Mouse (Mus musculus): ENCODE data around the gene Brinp3. TPM values are rescaled to one million over a fixed set of nuclear protein-coding genes. Genes with fewer than 3 reads are reported as not detected.

The Brinp3 gene
- polyA plus RNA-seq (2016; fragmentation: Nextera tagmentation; extraction: Ambion mirVana), result 0.12 TPM in 1 of 2 replicates, not detected in the other

DNA sequence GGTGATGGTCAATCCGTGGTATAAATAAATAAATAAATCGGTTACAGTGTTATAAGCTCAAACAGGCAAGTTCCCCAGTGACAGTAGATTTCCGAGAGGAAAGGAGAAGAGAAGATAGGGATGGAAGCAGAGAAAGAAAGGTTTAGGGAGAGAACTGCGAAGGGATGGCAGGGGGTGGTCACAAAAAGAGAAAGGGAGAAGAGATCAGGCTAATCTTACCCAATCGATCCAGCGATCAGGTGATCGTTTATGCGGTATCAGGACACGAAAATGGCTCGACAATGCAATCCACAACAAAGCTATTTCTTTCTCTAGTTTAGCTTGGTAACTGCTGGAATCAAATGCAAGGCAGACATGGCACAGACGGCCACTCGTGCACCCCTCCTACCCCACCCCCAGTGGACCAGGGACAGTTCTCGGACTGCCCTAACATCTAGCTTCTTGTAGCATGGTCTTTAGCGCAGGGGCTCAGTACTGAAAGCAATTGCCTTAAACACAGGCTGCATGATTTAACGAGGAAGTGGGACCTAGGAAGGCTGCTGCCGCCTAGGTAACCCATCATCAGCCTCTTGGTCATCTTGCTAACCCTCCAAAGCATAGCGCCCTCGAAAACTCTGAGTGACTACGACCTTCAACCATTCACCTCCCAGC lies at the start of gene Brinp3:
Gene Brinp3, plus strand, starts transcription at position 80 of the 651 bp plus-strand sequence.
- H3K4me3 ChIP-seq, result peak within 1 kb of the TSS; percentile 49
- peaks cover 42% of the 10 kb centered on the region for H3K27me3 ChIP-seq (ENCODE audit: insufficient read depth, poor library complexity, severe bottlenecking)
- H3K27ac ChIP-seq, result no peak within 1 kb of the TSS
- no peak for DNase-seq (ENCODE audit: low spot score)
- WGBS, result 2% methylated on average over 19 of the region's 19 CpGs
- no peaks in the 10 kb centered on the region for H3K4me1 ChIP-seq
- H3K36me3 ChIP-seq, result no peaks in the 10 kb centered on the region
- H3K9me3 ChIP-seq, result no peaks in the 10 kb centered on the region

DNA sequence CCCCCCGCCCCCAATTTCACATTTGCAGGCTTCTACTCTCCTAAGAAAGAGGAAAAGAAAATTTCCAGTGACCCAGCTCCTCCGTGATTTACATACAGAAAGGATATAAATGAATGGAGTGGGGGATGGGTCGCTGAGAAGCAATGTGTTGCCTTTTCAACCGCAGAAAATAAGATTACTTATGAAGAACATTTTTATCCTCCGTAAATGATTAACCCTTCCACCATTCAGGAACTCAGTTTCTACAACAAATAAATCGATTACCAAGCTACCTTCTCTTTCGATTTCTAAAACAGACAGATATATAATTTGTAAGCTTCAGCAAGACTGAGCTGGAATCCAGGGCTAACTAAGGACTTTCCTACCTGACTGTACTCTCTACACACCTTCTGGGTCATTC lies 339 bp upstream of the Brinp3 start:
- no peaks in the 10 kb centered on the region for H3K36me3 ChIP-seq
- DNase-seq (ENCODE audit: low spot score), result no peak
- no peaks in the 10 kb centered on the region for H3K4me1 ChIP-seq
- no peaks in the 10 kb centered on the region for H3K9me3 ChIP-seq
- no peak overlapping the region for H3K27ac ChIP-seq
- peak overlapping the region; percentile 49 for H3K4me3 ChIP-seq
- peaks cover 42% of the 10 kb centered on the region for H3K27me3 ChIP-seq (ENCODE audit: insufficient read depth, poor library complexity, severe bottlenecking)
- WGBS, result 19% methylated on average over 7 of the region's 7 CpGs

- no peaks in the 10 kb centered on the region for H3K36me3 ChIP-seq
- H3K9me3 ChIP-seq, result no peaks in the 10 kb centered on the region
- peak overlapping the region; percentile 49 for H3K4me3 ChIP-seq
- no peaks in the 10 kb centered on the region for H3K4me1 ChIP-seq
- peaks cover 42% of the 10 kb centered on the region for H3K27me3 ChIP-seq (ENCODE audit: insufficient read depth, poor library complexity, severe bottlenecking)
- no peak overlapping the region for H3K27ac ChIP-seq
- 5% methylated on average over 3 of the region's 3 CpGs for WGBS
- no peak for DNase-seq (ENCODE audit: low spot score)
Measured at GRCm38 (mm10) chr1:146495386-146495785, 826 bp downstream of the Brinp3 start.

GRCm38 (mm10) chr1:146497381-146498081 lies 3.0 kb downstream of the Brinp3 start:
- Histone ChIP-seq H3K27me3 (ENCODE audit: insufficient read depth, poor library complexity, severe bottlenecking) (peaks cover 42% of the 10 kb centered on the region), H3K4me3 (peak overlapping the region; percentile 63), H3K4me1 (no peaks in the 10 kb centered on the region), H3K9me3 (no peaks in the 10 kb centered on the region), H3K36me3 (no peaks in the 10 kb centered on the region), H3K27ac (no peak overlapping the region)
- no peak for DNase-seq (ENCODE audit: low spot score)
- under 1% methylated on average over 28 of the region's 28 CpGs for WGBS

- H3K36me3 ChIP-seq, result no peaks in the 10 kb centered on the region
- peaks cover 42% of the 10 kb centered on the region for H3K27me3 ChIP-seq (ENCODE audit: insufficient read depth, poor library complexity, severe bottlenecking)
- H3K4me1 ChIP-seq, result no peaks in the 10 kb centered on the region
- DNase-seq (ENCODE audit: low spot score), result peak; percentile 75
- under 1% methylated on average over 16 of the region's 16 CpGs for WGBS
- no peaks in the 10 kb centered on the region for H3K9me3 ChIP-seq
- H3K4me3 ChIP-seq, result peak overlapping the region; percentile 63
- H3K27ac ChIP-seq, result no peak overlapping the region
Measured at GRCm38 (mm10) chr1:146498085-146498779, 3.7 kb downstream of the Brinp3 start.

DNA sequence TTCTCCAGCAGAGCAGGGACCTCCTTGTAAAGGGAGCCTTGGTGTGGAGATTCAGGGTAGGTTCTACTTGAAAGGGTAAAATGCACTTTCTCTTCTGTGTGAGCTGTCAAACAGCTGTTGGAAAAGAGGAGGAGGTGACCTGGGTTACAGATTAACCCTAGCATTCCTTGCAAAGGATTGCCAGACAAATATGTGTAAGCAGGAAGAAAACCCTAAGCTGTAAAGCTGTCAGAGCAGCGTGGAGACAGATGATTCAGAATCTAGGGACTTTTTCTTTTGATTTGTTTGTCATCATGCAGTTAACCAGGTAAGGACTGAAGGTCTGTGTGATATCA lies 4.2 kb downstream of the Brinp3 start:
- no peak for DNase-seq (ENCODE audit: low spot score)
- WGBS, result 5% methylated on average over 1 of the region's 1 CpGs
- Histone ChIP-seq H3K27ac (no peak overlapping the region), H3K27me3 (ENCODE audit: insufficient read depth, poor library complexity, severe bottlenecking) (peaks cover 42% of the 10 kb centered on the region), H3K4me3 (peak overlapping the region; percentile 63), H3K4me1 (no peaks in the 10 kb centered on the region), H3K9me3 (no peaks in the 10 kb centered on the region), H3K36me3 (no peaks in the 10 kb centered on the region)

DNA sequence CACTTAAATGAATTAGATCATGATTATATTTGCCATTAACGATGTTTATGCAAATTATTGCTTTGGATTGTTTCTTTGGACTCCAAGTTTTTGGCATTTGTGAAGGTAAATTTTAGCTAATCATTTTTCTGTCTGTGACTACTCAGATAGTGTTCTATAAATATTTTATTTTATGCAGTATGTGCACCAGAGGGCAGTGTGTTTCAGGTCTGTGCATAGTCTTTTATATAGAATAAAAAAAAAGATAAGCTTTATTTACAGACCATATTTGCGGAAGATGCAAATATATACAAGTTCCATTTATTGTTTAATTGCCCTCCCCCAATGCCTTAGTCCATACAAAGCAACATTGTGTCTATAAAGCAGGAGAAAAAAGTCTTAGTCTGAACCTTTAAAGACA lies 20.8 kb downstream of the Brinp3 start:
- 80% methylated on average over 2 of the region's 2 CpGs for WGBS

DNA sequence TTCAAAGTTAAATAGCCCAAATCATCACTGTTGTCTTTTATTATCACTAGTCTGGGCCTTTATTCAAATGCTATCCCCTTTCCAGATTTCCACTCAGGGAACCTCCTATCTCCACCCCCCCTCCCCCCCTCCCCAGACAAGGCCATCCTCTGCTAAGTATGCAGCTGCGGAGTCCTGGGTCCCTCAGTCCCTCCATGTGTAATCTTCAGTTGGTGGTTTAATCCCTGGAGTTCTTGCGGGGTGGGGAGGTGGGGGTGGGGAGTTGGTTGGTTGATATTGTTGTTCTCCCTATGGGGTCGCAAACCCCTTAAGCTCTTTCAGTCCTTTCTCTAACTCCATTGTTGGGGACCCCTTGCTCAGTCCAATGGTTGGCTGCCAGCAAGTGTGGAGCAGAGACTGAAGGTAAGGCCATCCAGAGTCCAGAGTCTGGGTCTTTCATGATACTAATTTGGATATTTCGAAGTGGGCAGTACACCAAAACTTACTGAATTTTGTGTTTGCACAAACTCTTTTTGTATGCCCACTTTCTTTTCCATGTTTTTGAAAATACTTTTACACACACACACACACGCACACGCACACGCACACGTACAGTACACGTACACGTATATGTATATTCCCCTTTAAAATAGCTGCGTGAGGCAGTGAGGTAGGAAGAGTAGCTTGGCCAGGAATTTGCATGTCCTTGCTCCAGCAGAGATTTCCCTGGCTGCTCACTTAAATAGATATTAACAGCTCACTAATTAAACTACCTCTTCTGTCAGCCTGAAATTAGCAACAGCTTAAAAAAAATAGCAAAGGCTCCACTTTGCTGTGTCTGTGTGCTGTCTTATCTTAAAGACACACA lies 29.4 kb downstream of the Brinp3 start:
- no peak overlapping the region for H3K27ac ChIP-seq
- DNase-seq (ENCODE audit: low spot score), result no peak
- H3K27me3 ChIP-seq (ENCODE audit: insufficient read depth, poor library complexity, severe bottlenecking), result no peaks in the 10 kb centered on the region
- WGBS, result 63% methylated on average over 11 of the region's 11 CpGs
- no peak overlapping the region for H3K4me3 ChIP-seq
- H3K36me3 ChIP-seq, result no peaks in the 10 kb centered on the region
- no peaks in the 10 kb centered on the region for H3K4me1 ChIP-seq
- no peaks in the 10 kb centered on the region for H3K9me3 ChIP-seq

More for the DNA sequence above, 20.8 kb downstream of the Brinp3 start:
- no peaks in the 10 kb centered on the region for H3K4me1 ChIP-seq
- no peak overlapping the region for H3K4me3 ChIP-seq
- no peaks in the 10 kb centered on the region for H3K27me3 ChIP-seq (ENCODE audit: insufficient read depth, poor library complexity, severe bottlenecking)
- no peak overlapping the region for H3K27ac ChIP-seq
- no peaks in the 10 kb centered on the region for H3K36me3 ChIP-seq
- DNase-seq (ENCODE audit: low spot score), result no peak
- H3K9me3 ChIP-seq, result no peaks in the 10 kb centered on the region

DNA sequence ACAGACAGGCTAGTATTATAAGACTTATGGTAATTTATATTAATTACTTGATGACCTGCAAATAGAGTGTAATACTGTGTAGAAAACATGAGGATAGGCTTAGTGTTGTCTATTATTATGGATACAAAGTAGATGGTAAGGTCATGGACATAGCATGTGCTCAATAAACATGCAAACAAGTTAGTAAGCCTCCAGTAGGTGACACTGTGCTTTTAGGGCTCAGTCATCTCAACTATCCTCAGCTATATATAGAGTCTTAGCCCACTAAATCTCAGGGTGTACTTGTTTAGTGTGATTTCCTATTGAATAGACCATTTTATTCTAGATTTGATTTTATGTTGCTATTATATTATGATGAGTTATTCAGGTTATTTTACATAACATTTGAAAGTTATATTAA lies 34.0 kb downstream of the Brinp3 start:
- Histone ChIP-seq H3K36me3 (no peaks in the 10 kb centered on the region), H3K4me3 (no peak overlapping the region), H3K27me3 (ENCODE audit: insufficient read depth, poor library complexity, severe bottlenecking) (no peaks in the 10 kb centered on the region), H3K27ac (no peak overlapping the region), H3K4me1 (no peaks in the 10 kb centered on the region), H3K9me3 (no peaks in the 10 kb centered on the region)
- DNase-seq (ENCODE audit: low spot score), result no peak

DNA sequence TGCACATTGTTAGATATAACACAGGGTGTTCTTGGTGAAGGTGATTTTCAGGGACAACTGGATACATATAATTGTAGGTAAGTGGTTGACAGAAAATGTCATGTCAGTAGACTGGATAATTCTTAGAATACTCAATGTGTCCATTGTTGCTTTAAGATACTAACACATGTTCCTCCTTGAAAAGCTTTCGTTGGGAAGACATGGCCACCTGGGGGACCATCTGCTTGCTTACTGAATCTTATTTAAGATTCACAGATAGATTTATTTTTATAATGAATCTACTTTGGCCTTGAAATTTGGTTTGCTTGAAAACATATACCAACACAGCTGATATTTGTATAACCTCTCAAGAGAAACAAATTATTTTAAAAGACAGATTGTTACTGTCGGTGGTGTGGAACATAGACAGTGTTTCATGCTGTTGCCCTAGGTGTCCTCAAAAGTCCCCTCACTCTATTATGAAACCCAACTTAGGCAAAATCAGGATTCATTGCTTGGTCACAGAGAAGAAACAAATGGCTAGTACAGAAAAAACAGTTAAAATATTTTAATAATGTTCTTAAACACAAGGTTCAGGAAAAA lies 52.4 kb downstream of the Brinp3 start:
- WGBS, result 79% methylated on average over 2 of the region's 2 CpGs
- H3K27ac ChIP-seq, result no peak overlapping the region
- no peak overlapping the region for H3K4me3 ChIP-seq
- no peaks in the 10 kb centered on the region for H3K36me3 ChIP-seq
- H3K9me3 ChIP-seq, result no peaks in the 10 kb centered on the region
- no peak for DNase-seq (ENCODE audit: low spot score)
- H3K4me1 ChIP-seq, result no peaks in the 10 kb centered on the region
- no peaks in the 10 kb centered on the region for H3K27me3 ChIP-seq (ENCODE audit: insufficient read depth, poor library complexity, severe bottlenecking)

DNA sequence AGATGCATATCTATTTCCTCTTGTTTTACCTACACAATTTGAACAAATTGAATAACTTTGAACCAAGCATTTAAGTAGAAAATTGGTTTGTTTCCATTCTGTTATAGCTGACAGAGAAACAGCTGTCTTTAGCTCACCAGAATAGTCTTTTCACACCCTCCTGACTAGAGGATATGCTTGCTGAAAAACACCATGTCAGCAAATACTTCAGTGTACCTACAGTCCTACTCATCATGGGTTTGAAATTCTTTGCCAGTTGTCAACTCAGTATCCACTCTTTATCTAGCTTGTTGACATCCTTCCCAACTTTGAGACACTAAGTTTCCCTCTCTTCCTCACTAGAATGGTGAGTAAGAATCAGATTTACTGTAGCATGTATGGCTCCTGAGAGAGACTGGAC lies 62.4 kb downstream of the Brinp3 start:
- H3K9me3 ChIP-seq, result no peaks in the 10 kb centered on the region
- no peak for DNase-seq (ENCODE audit: low spot score)
- no peaks in the 10 kb centered on the region for H3K4me1 ChIP-seq
- H3K27ac ChIP-seq, result no peak overlapping the region
- H3K4me3 ChIP-seq, result no peak overlapping the region
- H3K36me3 ChIP-seq, result no peaks in the 10 kb centered on the region
- H3K27me3 ChIP-seq (ENCODE audit: insufficient read depth, poor library complexity, severe bottlenecking), result no peaks in the 10 kb centered on the region

GRCm38 (mm10) chr1:146562144-146562543 lies 67.6 kb downstream of the Brinp3 start:
- H3K9me3 ChIP-seq, result no peaks in the 10 kb centered on the region
- no peak for DNase-seq (ENCODE audit: low spot score)
- no peak overlapping the region for H3K27ac ChIP-seq
- WGBS, result 52% methylated on average over 3 of the region's 3 CpGs
- no peak overlapping the region for H3K4me3 ChIP-seq
- H3K36me3 ChIP-seq, result no peaks in the 10 kb centered on the region
- no peaks in the 10 kb centered on the region for H3K27me3 ChIP-seq (ENCODE audit: insufficient read depth, poor library complexity, severe bottlenecking)
- H3K4me1 ChIP-seq, result no peaks in the 10 kb centered on the region

Measured in heart, embryonic 10.5 days (tissue).